Mouse (Mus musculus): ENCODE data around the gene Ddx59.

The Ddx59 gene

DNA sequence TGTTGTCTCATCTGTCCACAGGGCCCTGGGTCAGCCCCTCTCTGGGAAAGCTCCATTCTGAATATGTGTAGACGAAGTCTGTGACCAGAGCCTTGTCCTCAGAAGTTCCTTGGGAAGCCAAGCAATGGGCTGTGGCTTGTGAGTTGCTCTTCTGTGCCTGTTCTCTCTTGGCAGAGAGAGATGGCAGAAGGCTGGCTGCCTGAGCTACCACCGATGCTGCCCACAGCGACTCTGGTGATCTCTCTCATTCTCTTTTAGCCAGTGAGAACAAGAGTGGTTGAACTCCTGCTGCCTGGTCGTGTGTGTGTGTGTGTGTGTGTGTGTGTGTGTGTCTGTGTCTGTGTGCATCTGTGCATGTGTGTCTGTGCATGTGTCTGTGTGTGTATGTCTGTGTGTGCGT is 37.4 kb downstream of the Ddx59 start:
- Histone ChIP-seq H3K4me3 (replicated peaks; ENCODE audit: low read length) (no peak overlapping the region), H3K27me3 (ENCODE audit: insufficient read depth, low read length) (peaks cover 7% of the 10 kb centered on the region; the same call in 1 of the 2 replicates), H3K9me3 (ENCODE audit: low read length) (no peaks in the 10 kb centered on the region), H3K4me1 (replicated peaks; ENCODE audit: low read depth, low read length) (peaks cover 21% of the 10 kb centered on the region), H3K36me3 (ENCODE audit: insufficient read depth, low read length) (no peaks in the 10 kb centered on the region)
- TF ChIP-seq POU5F1 (IDR thresholded peaks at IDR 0.05; ENCODE audit: borderline replicate concordance, low read length) (no peak), CTCF (conservative IDR thresholded peaks at IDR 0.05; ENCODE audit: low read length) (no peak), NANOG (IDR thresholded peaks at IDR 0.05; ENCODE audit: borderline replicate concordance, low read length) (no peak)

DNA sequence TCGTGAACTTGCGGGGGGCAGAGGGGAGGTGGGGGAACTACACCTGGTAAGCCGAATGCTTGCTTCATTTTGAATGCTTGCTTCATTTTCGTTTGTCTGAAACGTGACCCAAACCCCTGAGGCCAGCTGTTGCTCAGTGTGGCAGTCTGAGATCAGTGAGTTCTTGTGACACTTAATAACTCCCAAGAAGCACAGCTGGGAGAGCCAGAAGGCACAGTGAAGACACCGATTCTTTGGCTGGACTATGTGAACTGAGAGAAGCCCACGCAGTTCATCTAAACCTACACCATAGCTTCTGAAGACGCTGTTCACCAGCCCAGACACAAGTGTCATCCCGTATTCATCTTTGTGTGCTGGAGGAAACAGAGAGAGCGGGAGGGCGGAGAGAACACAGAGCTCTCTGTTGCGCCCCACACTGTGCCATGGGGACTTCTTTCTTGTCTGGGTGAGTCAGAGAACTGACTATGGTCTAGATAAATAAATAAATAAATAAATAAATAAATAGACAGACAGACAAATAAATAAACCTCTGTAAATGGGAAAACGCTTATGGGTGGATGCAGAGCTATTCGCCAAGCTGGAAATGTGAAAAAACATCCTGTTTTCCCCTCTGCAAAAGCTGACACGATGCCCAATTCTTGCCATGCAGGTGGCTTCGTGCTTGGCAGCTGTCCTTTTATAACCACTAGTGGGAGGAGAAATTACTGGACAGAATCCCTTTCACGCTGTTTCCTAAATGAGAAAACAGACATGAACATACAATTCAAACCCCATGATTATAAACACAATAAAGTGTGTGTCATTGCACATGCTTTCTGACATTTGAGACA is 40.9 kb downstream of the Ddx59 start:
- H3K9me3 ChIP-seq (ENCODE audit: low read length), result no peaks in the 10 kb centered on the region
- H3K4me1 ChIP-seq (replicated peaks; ENCODE audit: low read depth, low read length), result peaks cover 19% of the 10 kb centered on the region
- H3K36me3 ChIP-seq (ENCODE audit: insufficient read depth, low read length), result no peaks in the 10 kb centered on the region
- no peak for TF ChIP-seq CTCF (conservative IDR thresholded peaks at IDR 0.05; ENCODE audit: low read length)
- peaks cover 7% of the 10 kb centered on the region; the same call in 1 of the 2 replicates for H3K27me3 ChIP-seq (ENCODE audit: insufficient read depth, low read length)
- H3K4me3 ChIP-seq (replicated peaks; ENCODE audit: low read length), result no peak overlapping the region

DNA sequence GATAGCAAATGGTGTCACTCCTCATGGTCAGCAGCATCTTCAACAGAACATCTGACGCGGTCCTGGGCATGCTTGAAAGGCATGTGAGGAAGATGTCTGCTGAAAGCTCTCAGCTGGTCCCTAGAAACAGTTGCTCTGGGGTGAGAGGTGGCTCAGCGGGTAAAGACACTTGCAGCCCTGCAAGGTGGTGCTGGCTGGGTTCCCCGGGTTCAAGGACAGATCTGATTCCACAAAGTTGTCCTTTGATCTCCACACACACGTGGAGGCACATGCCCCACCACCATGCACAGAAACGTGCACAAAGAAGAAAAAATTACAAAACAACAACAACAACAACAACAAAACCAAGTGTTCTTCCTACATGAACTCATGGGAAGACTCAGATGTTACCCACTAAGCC is 41.7 kb downstream of the Ddx59 start:
- no peaks in the 10 kb centered on the region for H3K36me3 ChIP-seq (ENCODE audit: insufficient read depth, low read length)
- no peaks in the 10 kb centered on the region for H3K9me3 ChIP-seq (ENCODE audit: low read length)
- no peak for TF ChIP-seq POU5F1 (IDR thresholded peaks at IDR 0.05; ENCODE audit: borderline replicate concordance, low read length)
- no peak for TF ChIP-seq NANOG (IDR thresholded peaks at IDR 0.05; ENCODE audit: borderline replicate concordance, low read length)
- TF ChIP-seq CTCF (conservative IDR thresholded peaks at IDR 0.05; ENCODE audit: low read length), result no peak

DNA sequence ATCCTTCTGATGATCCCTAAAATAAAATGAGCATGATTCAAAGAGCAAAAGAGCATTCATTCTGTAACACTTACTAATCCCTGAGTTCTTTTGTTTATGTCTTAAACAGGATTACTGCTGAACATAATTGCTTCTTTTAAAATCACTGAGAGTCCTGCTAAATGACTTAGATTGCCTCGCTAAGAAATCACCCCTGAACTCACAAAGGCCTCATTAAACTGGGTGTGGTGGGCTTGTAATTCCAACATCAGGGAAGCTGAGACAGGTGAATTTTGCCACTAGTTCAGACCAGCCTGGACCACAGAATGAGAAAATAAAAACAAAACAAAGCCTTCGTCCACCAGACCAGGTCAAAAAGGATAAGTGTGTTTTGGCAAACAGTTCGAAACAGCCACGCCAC is 42.3 kb downstream of the Ddx59 start:
- H3K9me3 ChIP-seq (ENCODE audit: low read length), result no peaks in the 10 kb centered on the region
- TF ChIP-seq POU5F1 (IDR thresholded peaks at IDR 0.05; ENCODE audit: borderline replicate concordance, low read length) (no peak), NANOG (IDR thresholded peaks at IDR 0.05; ENCODE audit: borderline replicate concordance, low read length) (peak; percentile 76)
- no peak overlapping the region for H3K4me3 ChIP-seq (replicated peaks; ENCODE audit: low read length)
- H3K36me3 ChIP-seq (ENCODE audit: insufficient read depth, low read length), result no peaks in the 10 kb centered on the region
- H3K4me1 ChIP-seq (replicated peaks; ENCODE audit: low read depth, low read length), result peaks cover 22% of the 10 kb centered on the region
- peaks cover 7% of the 10 kb centered on the region; the same call in 1 of the 2 replicates for H3K27me3 ChIP-seq (ENCODE audit: insufficient read depth, low read length)

More for the DNA sequence above, 41.7 kb downstream of the Ddx59 start:
- no peak overlapping the region for H3K4me3 ChIP-seq (replicated peaks; ENCODE audit: low read length)
- H3K27me3 ChIP-seq (ENCODE audit: insufficient read depth, low read length), result peaks cover 7% of the 10 kb centered on the region; the same call in 1 of the 2 replicates
- peaks cover 20% of the 10 kb centered on the region for H3K4me1 ChIP-seq (replicated peaks; ENCODE audit: low read depth, low read length)

DNA sequence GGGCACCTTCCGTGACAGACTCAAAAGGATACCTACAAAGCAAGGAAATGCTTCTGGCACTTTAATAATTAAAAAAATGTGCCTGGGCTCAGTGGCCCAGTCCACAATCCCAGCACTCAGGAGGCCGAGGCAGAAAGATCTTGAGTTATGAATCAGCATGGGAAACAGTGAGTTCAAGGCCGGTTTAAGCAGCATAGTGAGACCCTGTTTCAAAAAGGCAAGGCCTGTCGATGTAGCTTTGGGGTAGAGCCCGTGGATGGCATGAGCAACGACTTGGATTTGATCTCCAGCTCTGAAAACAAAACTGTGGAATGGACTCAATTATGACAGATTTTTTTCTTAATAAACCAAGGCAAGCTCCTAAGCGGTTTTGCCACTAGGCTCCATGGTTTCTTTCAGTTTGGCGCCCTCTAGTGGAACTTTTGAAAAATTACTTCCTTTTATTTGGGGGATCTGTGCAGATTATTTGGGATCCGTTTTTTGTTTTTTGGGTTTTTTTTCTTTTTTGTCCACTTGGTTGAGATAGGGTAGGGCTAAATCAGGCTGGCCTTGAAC is 43.7 kb downstream of the Ddx59 start:
- Histone ChIP-seq H3K9me3 (ENCODE audit: low read length) (no peaks in the 10 kb centered on the region), H3K36me3 (ENCODE audit: insufficient read depth, low read length) (no peaks in the 10 kb centered on the region), H3K27me3 (ENCODE audit: insufficient read depth, low read length) (peaks cover 7% of the 10 kb centered on the region), H3K4me1 (replicated peaks; ENCODE audit: low read depth, low read length) (peaks cover 29% of the 10 kb centered on the region), H3K4me3 (replicated peaks; ENCODE audit: low read length) (no peak overlapping the region)
- TF ChIP-seq CTCF (conservative IDR thresholded peaks at IDR 0.05; ENCODE audit: low read length) (peak; percentile 66), NANOG (IDR thresholded peaks at IDR 0.05; ENCODE audit: borderline replicate concordance, low read length) (no peak), POU5F1 (IDR thresholded peaks at IDR 0.05; ENCODE audit: borderline replicate concordance, low read length) (no peak)

DNA sequence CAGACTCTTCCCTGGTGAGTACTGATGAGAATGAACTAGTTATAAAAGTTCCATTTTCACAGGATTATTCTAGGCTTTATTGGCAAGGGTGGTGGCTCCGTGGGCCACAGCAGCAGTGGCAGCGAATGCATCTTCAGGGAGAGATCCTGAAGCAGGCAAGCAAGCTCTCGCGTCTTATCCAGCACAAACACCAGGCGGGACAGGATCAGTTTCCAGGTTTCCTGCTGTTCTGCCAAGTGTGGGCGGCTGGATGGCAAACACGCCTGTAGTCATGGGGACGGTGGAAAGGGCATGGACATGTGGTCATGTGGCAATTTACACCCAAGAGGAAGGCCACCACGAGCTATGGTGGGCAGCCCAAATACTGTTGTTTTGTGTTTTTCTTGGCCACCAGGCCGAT is 47.4 kb downstream of the Ddx59 start:
- peaks cover 29% of the 10 kb centered on the region for H3K4me1 ChIP-seq (replicated peaks; ENCODE audit: low read depth, low read length)
- no peaks in the 10 kb centered on the region; the same call in 1 of the 2 replicates for H3K27me3 ChIP-seq (ENCODE audit: insufficient read depth, low read length)
- peak overlapping the region; percentile 26; the same call in 1 of the 2 replicates for H3K4me3 ChIP-seq (replicated peaks; ENCODE audit: low read length)
- peaks cover 2% of the 10 kb centered on the region; the same call in 1 of the 2 replicates for H3K36me3 ChIP-seq (ENCODE audit: insufficient read depth, low read length)
- no peak for TF ChIP-seq NANOG (IDR thresholded peaks at IDR 0.05; ENCODE audit: borderline replicate concordance, low read length)
- no peaks in the 10 kb centered on the region for H3K9me3 ChIP-seq (ENCODE audit: low read length)

DNA sequence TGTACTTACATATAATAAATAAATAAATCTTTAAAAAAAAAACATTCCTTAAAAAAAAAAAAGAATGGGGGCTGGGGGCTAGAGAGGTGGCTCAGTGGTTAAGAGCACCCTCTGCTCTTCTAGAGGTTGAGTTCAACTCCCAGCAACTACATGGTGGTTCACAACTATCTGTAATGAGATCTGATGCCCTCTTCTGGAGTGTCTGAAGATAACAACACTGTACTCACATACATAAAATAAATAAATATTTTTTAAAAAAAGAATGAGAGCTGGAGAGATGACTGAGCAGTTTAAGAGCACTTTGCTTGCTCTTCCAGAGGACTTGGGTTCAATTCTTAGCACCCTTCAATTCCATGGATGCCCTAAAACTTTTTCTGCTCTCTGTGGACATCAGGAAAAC is 50.1 kb downstream of the Ddx59 start:
- Histone ChIP-seq H3K27me3 (ENCODE audit: insufficient read depth, low read length) (no peaks in the 10 kb centered on the region; the same call in 1 of the 2 replicates), H3K9me3 (ENCODE audit: low read length) (no peaks in the 10 kb centered on the region), H3K4me1 (replicated peaks; ENCODE audit: low read depth, low read length) (peaks cover 47% of the 10 kb centered on the region), H3K36me3 (ENCODE audit: insufficient read depth, low read length) (peaks cover 24% of the 10 kb centered on the region), H3K4me3 (replicated peaks; ENCODE audit: low read length) (no peak overlapping the region)
- TF ChIP-seq NANOG (IDR thresholded peaks at IDR 0.05; ENCODE audit: borderline replicate concordance, low read length) (no peak), POU5F1 (IDR thresholded peaks at IDR 0.05; ENCODE audit: borderline replicate concordance, low read length) (no peak), CTCF (conservative IDR thresholded peaks at IDR 0.05; ENCODE audit: low read length) (no peak)

GRCm38 (mm10) chr1:136466143-136466811 is 51.2 kb downstream of the Ddx59 start, which contains the start of gene Kif14:
TSS of gene Kif14 (plus strand) at chr1:136466343.
- no peaks in the 10 kb centered on the region for H3K9me3 ChIP-seq (ENCODE audit: low read length)
- H3K36me3 ChIP-seq (ENCODE audit: insufficient read depth, low read length), result peaks cover 29% of the 10 kb centered on the region
- no peaks in the 10 kb centered on the region; the same call in 1 of the 2 replicates for H3K27me3 ChIP-seq (ENCODE audit: insufficient read depth, low read length)
- peak within 1 kb of the TSS; percentile 93 for H3K4me3 ChIP-seq (replicated peaks; ENCODE audit: low read length)
- H3K4me1 ChIP-seq (replicated peaks; ENCODE audit: low read depth, low read length), result peaks cover 52% of the 10 kb centered on the region
- no peak for TF ChIP-seq CTCF (conservative IDR thresholded peaks at IDR 0.05; ENCODE audit: low read length)
- no peak for TF ChIP-seq POU5F1 (IDR thresholded peaks at IDR 0.05; ENCODE audit: borderline replicate concordance, low read length)
- no peak for TF ChIP-seq NANOG (IDR thresholded peaks at IDR 0.05; ENCODE audit: borderline replicate concordance, low read length)
